Mouse (Mus musculus) erythroblast, embryonic 14.5 days (primary cell): ENCODE data around the gene Ikzf3. TPM values are rescaled to one million over a fixed set of nuclear protein-coding genes. Genes with fewer than 3 reads are reported as not detected.

Experiments
- H3K27me3 ChIP-seq: 2 replicates; pipeline ENCODE4 v1.6.1; 2012; ENCODE audit warnings: inconsistent platforms; ENCODE audit not compliant: control insufficient read depth
- H3K36me3 ChIP-seq: 2 replicates; pipeline ENCODE4 v1.6.1; 2012; ENCODE audit warnings: mild to moderate bottlenecking, inconsistent platforms; ENCODE audit not compliant: control insufficient read depth
- H3K4me1 ChIP-seq: 2 replicates; pipeline ENCODE4 v1.6.1; 2012; ENCODE audit warnings: inconsistent platforms; ENCODE audit not compliant: control insufficient read depth
- H3K4me3 ChIP-seq: replicated peaks from 2 replicates; pipeline ENCODE3; 2012; ENCODE audit warnings: moderate library complexity, mild to moderate bottlenecking, inconsistent platforms
- H3K9me3 ChIP-seq: 2 replicates; pipeline ENCODE4 v1.6.1; 2012; ENCODE audit warnings: low read length, inconsistent platforms, mixed read lengths; ENCODE audit not compliant: control insufficient read depth
- GATA1 ChIP-seq: IDR thresholded peaks from 2 replicates; pipeline ENCODE4 v1.6.1; 2012; ENCODE audit warnings: low read length, inconsistent platforms, mixed read lengths
- TAL1 ChIP-seq: IDR thresholded peaks from 3 replicates; pipeline ENCODE4 v1.6.1; 2012; ENCODE audit warnings: low read length, inconsistent platforms, mixed read lengths
- polyA plus RNA-seq: library from polyadenylated mRNA; stranded (reverse); fragments of >175 nt; gene quantifications from 2 replicates; pipeline ENCODE4 v1.2.3, GENCODE M21; 2012

Gene Ikzf3
- polyA plus RNA-seq, 1 experiment = not detected

DNA sequence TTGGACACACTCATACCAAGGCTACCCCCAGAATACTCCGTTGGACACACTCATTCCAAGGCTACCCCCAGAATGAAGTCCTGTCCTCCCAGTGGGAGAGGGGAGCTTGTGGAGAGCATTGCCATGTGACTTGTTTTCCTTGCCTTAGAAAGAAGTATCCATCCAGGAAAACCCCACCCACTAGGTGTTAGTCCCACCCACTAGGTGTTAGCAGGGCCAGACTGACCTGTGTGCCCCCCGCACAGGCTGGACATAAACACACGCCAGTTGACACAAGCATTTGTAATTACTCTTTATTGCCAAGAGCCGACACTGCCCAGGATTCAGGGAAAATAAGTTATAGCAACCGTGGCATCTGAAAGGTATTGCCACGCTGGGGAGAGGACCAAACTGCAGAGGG is 108.4 kb downstream of the Ikzf3 start:
- peaks cover 2% of the 10 kb centered on the region; the same call in 1 of the 2 replicates for H3K9me3 ChIP-seq
- H3K27me3 ChIP-seq = no peaks in the 10 kb centered on the region
- peaks cover 17% of the 10 kb centered on the region for H3K4me1 ChIP-seq
- TF ChIP-seq TAL1 (no peak), GATA1 (no peak)
- H3K4me3 ChIP-seq = no peak overlapping the region
- H3K36me3 ChIP-seq = peaks cover 3% of the 10 kb centered on the region; the same call in 1 of the 2 replicates

DNA sequence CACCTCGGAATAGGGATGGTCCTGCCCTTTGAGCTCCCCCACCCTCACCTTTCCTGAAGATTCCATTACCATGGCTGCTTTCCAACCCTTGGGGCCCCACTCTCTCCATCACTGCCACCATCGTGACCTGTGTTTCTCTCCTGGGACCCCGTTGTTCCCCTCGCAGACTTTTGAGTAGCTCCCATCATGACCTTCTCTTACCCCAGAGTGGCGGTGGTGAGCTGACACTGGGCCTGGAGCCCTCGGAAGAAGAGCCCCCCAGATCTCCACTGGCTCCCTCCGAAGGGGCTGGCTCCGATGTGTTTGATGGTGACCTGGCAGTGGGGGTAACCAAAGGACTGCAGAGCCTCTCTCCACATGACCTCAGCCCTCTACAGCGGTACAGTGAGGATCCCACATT is 110.1 kb downstream of the Ikzf3 start:
- H3K4me3 ChIP-seq = no peak overlapping the region
- no peaks in the 10 kb centered on the region for H3K27me3 ChIP-seq
- H3K36me3 ChIP-seq = peaks cover 3% of the 10 kb centered on the region; the same call in 1 of the 2 replicates
- H3K9me3 ChIP-seq = peaks cover 2% of the 10 kb centered on the region; the same call in 1 of the 2 replicates
- TF ChIP-seq TAL1 (no peak), GATA1 (no peak)
- peaks cover 17% of the 10 kb centered on the region for H3K4me1 ChIP-seq

DNA sequence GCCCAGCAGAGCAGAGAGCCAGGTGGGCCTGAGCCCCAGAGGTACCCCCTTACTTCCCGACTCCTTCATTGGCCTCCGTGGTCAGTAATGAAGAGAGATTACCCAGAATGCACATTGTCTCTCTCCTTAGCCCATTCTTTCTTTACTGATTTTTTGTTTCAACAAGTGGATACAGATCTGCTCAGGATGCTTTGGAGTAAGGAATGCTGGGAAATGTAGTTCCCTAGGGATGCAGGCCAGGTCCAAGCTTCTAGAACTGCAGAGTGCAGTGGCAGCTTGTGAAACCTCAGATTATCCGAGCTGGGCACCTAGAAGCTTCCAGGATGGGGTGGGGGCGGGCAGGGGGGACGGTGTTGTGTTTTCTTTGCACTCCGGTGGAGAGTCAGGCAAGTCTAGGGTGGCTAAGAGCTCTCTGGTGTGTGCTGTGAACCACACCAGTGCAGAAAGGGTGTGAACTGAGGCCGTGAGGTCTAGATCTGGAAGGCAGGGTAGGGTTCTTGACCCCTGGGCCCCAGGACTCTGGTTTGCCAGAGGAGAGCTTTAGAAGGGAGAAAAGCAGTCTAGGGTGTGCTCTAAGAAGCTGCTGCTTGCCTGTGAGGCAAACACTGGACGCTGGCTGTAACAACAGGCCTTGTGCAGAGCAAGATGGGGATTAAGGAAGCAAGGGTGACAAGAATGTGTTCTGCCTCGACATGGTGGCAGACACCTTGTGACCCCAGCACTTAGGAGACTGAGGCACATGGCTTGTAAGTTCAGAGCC is 113.9 kb downstream of the Ikzf3 start:
- H3K9me3 ChIP-seq = no peaks in the 10 kb centered on the region
- H3K27me3 ChIP-seq = no peaks in the 10 kb centered on the region
- H3K36me3 ChIP-seq = peaks cover 3% of the 10 kb centered on the region; the same call in 1 of the 2 replicates
- TF ChIP-seq TAL1 = no peak
- no peak for TF ChIP-seq GATA1
- H3K4me3 ChIP-seq = no peak overlapping the region
- no peaks in the 10 kb centered on the region for H3K4me1 ChIP-seq

GRCm38 (mm10) chr11:98428436-98428835 is 117.4 kb downstream of the Ikzf3 start:
- Histone ChIP-seq H3K9me3 (no peaks in the 10 kb centered on the region), H3K4me3 (no peak overlapping the region), H3K4me1 (no peaks in the 10 kb centered on the region), H3K27me3 (no peaks in the 10 kb centered on the region; the same call in 1 of the 2 replicates), H3K36me3 (no peaks in the 10 kb centered on the region; the same call in 1 of the 2 replicates)
- no peak for TF ChIP-seq GATA1
- no peak for TF ChIP-seq TAL1

- Histone ChIP-seq H3K9me3 (no peaks in the 10 kb centered on the region), H3K27me3 (no peaks in the 10 kb centered on the region; the same call in 1 of the 2 replicates), H3K4me3 (no peak overlapping the region), H3K36me3 (no peaks in the 10 kb centered on the region; the same call in 1 of the 2 replicates), H3K4me1 (no peaks in the 10 kb centered on the region)
- no peak for TF ChIP-seq GATA1
- no peak for TF ChIP-seq TAL1
These were observed 119.2 kb downstream of the Ikzf3 start for GRCm38 (mm10) chr11:98426592-98426991.

GRCm38 (mm10) chr11:98418939-98419547 is 126.8 kb downstream of the Ikzf3 start:
- TF ChIP-seq GATA1 (no peak), TAL1 (no peak)
- peaks cover 29% of the 10 kb centered on the region for H3K27me3 ChIP-seq
- no peaks in the 10 kb centered on the region; the same call in 1 of the 2 replicates for H3K36me3 ChIP-seq
- H3K4me1 ChIP-seq = peaks cover 2% of the 10 kb centered on the region; the same call in 1 of the 2 replicates
- H3K9me3 ChIP-seq = no peaks in the 10 kb centered on the region
- H3K4me3 ChIP-seq = no peak overlapping the region

DNA sequence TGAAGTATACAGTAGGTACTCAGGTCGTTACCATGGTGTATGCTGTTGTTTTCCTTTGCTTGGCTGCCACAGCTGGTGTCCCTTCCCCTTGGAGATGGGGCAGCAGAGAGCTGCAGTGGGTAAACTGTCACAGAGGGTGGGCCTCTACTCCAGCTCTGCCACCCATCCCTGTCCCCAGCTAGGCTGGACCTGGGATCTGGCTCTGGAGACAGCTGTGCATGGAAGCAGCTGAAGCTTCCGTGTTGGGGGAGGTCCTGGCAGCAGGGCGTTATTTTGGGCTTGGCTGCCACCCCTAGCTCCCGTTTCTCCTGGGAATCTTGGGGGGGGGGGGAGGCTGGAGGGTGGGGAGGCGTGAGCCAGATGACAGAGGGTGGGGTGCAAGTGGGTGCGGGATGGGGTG is 127.6 kb downstream of the Ikzf3 start:
- H3K4me1 ChIP-seq = peaks cover 2% of the 10 kb centered on the region; the same call in 1 of the 2 replicates
- peaks cover 37% of the 10 kb centered on the region for H3K27me3 ChIP-seq
- no peak overlapping the region for H3K4me3 ChIP-seq
- no peaks in the 10 kb centered on the region for H3K9me3 ChIP-seq
- H3K36me3 ChIP-seq = no peaks in the 10 kb centered on the region; the same call in 1 of the 2 replicates
- no peak for TF ChIP-seq TAL1
- TF ChIP-seq GATA1 = no peak

- Histone ChIP-seq H3K27me3 (peaks cover 49% of the 10 kb centered on the region), H3K4me1 (peaks cover 2% of the 10 kb centered on the region; the same call in 1 of the 2 replicates), H3K9me3 (no peaks in the 10 kb centered on the region), H3K36me3 (no peaks in the 10 kb centered on the region), H3K4me3 (no peak overlapping the region)
- TF ChIP-seq GATA1 (no peak), TAL1 (no peak)
These were observed 128.8 kb downstream of the Ikzf3 start for GRCm38 (mm10) chr11:98417074-98417473.

Other genes with a start within 250 kb of the Ikzf3 start
- gene Neurod2, start 216.4 kb downstream of the Ikzf3 start, polyA plus RNA-seq = not detected in 2 replicates
- gene Ppp1r1b, start 197.6 kb downstream of the Ikzf3 start, polyA plus RNA-seq = 0.02 TPM in 1 of 2 replicates, not detected in the other
- 1.2 and 1.7 TPM in 2 replicates for gene Stard3, start 187.7 kb downstream of the Ikzf3 start, polyA plus RNA-seq
- gene Tcap, start 162.2 kb downstream of the Ikzf3 start, polyA plus RNA-seq = not detected in 2 replicates
- not detected in 2 replicates for gene Pnmt, start 159.6 kb downstream of the Ikzf3 start, polyA plus RNA-seq
- gene Pgap3, start 145.5 kb downstream of the Ikzf3 start, polyA plus RNA-seq = 0.91 and 1.1 TPM in 2 replicates
- gene Erbb2, start 133.6 kb downstream of the Ikzf3 start, polyA plus RNA-seq = 0.01 TPM in 1 of 2 replicates, not detected in the other
- gene Mien1, start 107.0 kb downstream of the Ikzf3 start, polyA plus RNA-seq = 3.1 and 4.4 TPM in 2 replicates
- gene Grb7, start 99.6 kb downstream of the Ikzf3 start, polyA plus RNA-seq = 0.11 and 0.13 TPM in 2 replicates
- 0.08 and 0.09 TPM in 2 replicates for gene Zpbp2, start 5.1 kb upstream of the Ikzf3 start, polyA plus RNA-seq
- 13.5 and 13.6 TPM in 2 replicates for gene Ormdl3, start 41.3 kb upstream of the Ikzf3 start, polyA plus RNA-seq
- not detected in 2 replicates for gene Lrrc3c, start 52.3 kb upstream of the Ikzf3 start, polyA plus RNA-seq
- not detected in 2 replicates for gene Gm12355, start 79.6 kb upstream of the Ikzf3 start, polyA plus RNA-seq
- gene Gsdma3, start 80.3 kb upstream of the Ikzf3 start, polyA plus RNA-seq = not detected in 2 replicates
- not detected in 2 replicates for gene Gsdma2, start 100.7 kb upstream of the Ikzf3 start, polyA plus RNA-seq
- gene Gsdma, start 118.3 kb upstream of the Ikzf3 start, polyA plus RNA-seq = 0.03 TPM in 1 of 2 replicates, not detected in the other
- 15.0 and 17.0 TPM in 2 replicates for gene Psmd3, start 136.5 kb upstream of the Ikzf3 start, polyA plus RNA-seq
- not detected in 2 replicates for gene Csf3, start 155.2 kb upstream of the Ikzf3 start, polyA plus RNA-seq
- 13.2 and 14.4 TPM in 2 replicates for gene Med24, start 183.4 kb upstream of the Ikzf3 start, polyA plus RNA-seq
- 3.2 TPM in 2 replicates for gene Thra, start 194.6 kb upstream of the Ikzf3 start, polyA plus RNA-seq
- 0.22 and 0.29 TPM in 2 replicates for gene Nr1d1, start 229.3 kb upstream of the Ikzf3 start, polyA plus RNA-seq
- gene Msl1, start 249.5 kb upstream of the Ikzf3 start, polyA plus RNA-seq = 2.7 TPM in 2 replicates